Mouse (Mus musculus): ENCODE measurements around the gene Lyz2.

GRCm38 (mm10) chr10:117290046-117290870 is 8.1 kb upstream of the Lyz2 start:
- no peak for TF ChIP-seq ZC3H11A (IDR thresholded peaks at IDR 0.05; ENCODE audit: low read depth, low read length)
- no peak for TF ChIP-seq CHD2 (IDR thresholded peaks at IDR 0.05; ENCODE audit: low read length)
- TF ChIP-seq JUND (IDR thresholded peaks at IDR 0.05; ENCODE audit: low read depth, low read length) = no peak
- no peak for TF ChIP-seq EP300 (IDR thresholded peaks at IDR 0.05; ENCODE audit: low read depth in 1 of 2, low read length in 2 of 2)
- no peak for TF ChIP-seq ZNF384 (IDR thresholded peaks at IDR 0.05; ENCODE audit: low read depth, low read length)
